8 mouse cellular contexts compared by ENCODE assay signal in the genomic region with DNA sequence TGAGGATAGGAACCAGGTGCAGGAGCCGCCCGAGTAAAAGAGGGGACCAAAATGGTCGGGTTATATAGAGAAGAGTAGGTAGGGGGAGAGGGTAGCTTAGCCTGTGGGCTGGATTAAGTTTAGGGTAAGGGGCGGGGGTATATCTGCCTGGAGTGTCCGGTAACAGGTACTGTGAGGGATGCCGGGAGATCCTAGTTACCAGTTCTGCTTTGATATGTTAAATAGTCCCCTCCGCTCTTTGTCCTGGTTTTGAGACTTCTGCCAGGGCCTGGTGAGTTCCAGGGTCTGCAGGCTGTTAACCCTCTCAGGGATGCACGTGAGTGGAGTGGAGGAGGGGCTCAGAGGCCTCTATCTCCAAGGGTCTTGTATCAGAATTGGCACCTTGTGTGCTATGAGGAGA. TPM values are rescaled to one million over a fixed set of nuclear protein-coding genes. Genes with fewer than 3 reads are reported as not detected.
DNase-seq lines count a peak whose midpoint lies in the region; ATAC-seq and TF ChIP-seq lines count a peak whose summit lies in the region.

No protein-coding gene starts in this region.

- peak overlapping the region; percentile 95 for H3K9ac ChIP-seq in heart, embryonic 13.5 days
- H3K9ac ChIP-seq in forebrain, postnatal 0 days: 0 out of 2 replicates have a peak overlapping the region, but pooled peaks have one; percentile 67

- H3K27ac ChIP-seq in heart, embryonic 13.5 days (replicated peaks): peak overlapping the region; percentile 97
- H3K27ac ChIP-seq in forebrain, postnatal 0 days (ENCODE audit: low read depth, low read length): no peak overlapping the region
- peak overlapping the region; percentile 100 for H3K27ac ChIP-seq in midbrain, embryonic 10.5 days (replicated peaks)

- no peaks in the 10 kb centered on the region for H3K9me3 ChIP-seq in heart, embryonic 13.5 days
- no peaks in the 10 kb centered on the region for H3K9me3 ChIP-seq in G1E (replicated peaks)
- no peaks in the 10 kb centered on the region for H3K9me3 ChIP-seq in forebrain, postnatal 0 days (ENCODE audit: low read length)
- no peaks in the 10 kb centered on the region for H3K9me3 ChIP-seq in midbrain, embryonic 10.5 days (replicated peaks)

- 31% methylated on average over 8 of the region's 8 CpGs for WGBS in heart, embryonic 13.5 days
- WGBS in forebrain, postnatal 0 days: 7% methylated on average over 8 of the region's 8 CpGs
- WGBS in midbrain, embryonic 10.5 days: 5% methylated on average over 8 of the region's 8 CpGs

- no peak for ATAC-seq in heart, embryonic 13.5 days (ENCODE audit: extremely low read depth, insufficient number of reproducible peaks, low FRiP score, low TSS enrichment)
- no peak for ATAC-seq in G1E (ENCODE audit: extremely low read depth, insufficient number of reproducible peaks, low FRiP score, poor library complexity, severe bottlenecking)
- ATAC-seq in forebrain, postnatal 0 days: no peak

- H3K4me2 ChIP-seq in heart, embryonic 13.5 days: peak overlapping the region; percentile 88
- peak overlapping the region; percentile 87 for H3K4me2 ChIP-seq in forebrain, postnatal 0 days (ENCODE audit: low read depth)

- H3K36me3 ChIP-seq in heart, embryonic 13.5 days: peaks cover 39% of the 10 kb centered on the region
- peaks cover 57% of the 10 kb centered on the region for H3K36me3 ChIP-seq in G1E (replicated peaks)
- peaks cover 8% of the 10 kb centered on the region for H3K36me3 ChIP-seq in forebrain, postnatal 0 days (ENCODE audit: insufficient read depth)
- H3K36me3 ChIP-seq in midbrain, embryonic 10.5 days: peaks cover 49% of the 10 kb centered on the region

- peaks cover 64% of the 10 kb centered on the region for H3K4me1 ChIP-seq in heart, embryonic 13.5 days
- peaks cover 69% of the 10 kb centered on the region for H3K4me1 ChIP-seq in G1E (ENCODE audit: insufficient read depth, low read depth, low read length)
- peaks cover 5% of the 10 kb centered on the region; the same call in 1 of the 2 replicates for H3K4me1 ChIP-seq in forebrain, postnatal 0 days (ENCODE audit: insufficient read depth)
- peaks cover 62% of the 10 kb centered on the region for H3K4me1 ChIP-seq in midbrain, embryonic 10.5 days

- H3K27me3 ChIP-seq in heart, embryonic 13.5 days (replicated peaks): peaks cover 10% of the 10 kb centered on the region
- no peaks in the 10 kb centered on the region for H3K27me3 ChIP-seq in G1E (ENCODE audit: insufficient read depth, low read length)
- peaks cover 12% of the 10 kb centered on the region for H3K27me3 ChIP-seq in forebrain, postnatal 0 days (ENCODE audit: insufficient read depth, low read length)
- H3K27me3 ChIP-seq in midbrain, embryonic 10.5 days (ENCODE audit: low read depth, poor library complexity, severe bottlenecking): peaks cover 24% of the 10 kb centered on the region

- no peak for TF ChIP-seq CTCF in G1E (IDR thresholded peaks at IDR 0.05; ENCODE audit: low read depth, low read length)
- no peak for TF ChIP-seq CTCF in forebrain, postnatal 0 days (IDR thresholded peaks at IDR 0.05; ENCODE audit: low read depth)

- no peak for DNase-seq in heart, adult 8-10 months (ENCODE audit: low spot score)
- no peak for DNase-seq in G1E (ENCODE audit: low spot score)
- DNase-seq in forebrain, postnatal 0 days: no peak
- DNase-seq in midbrain, embryonic 10.5 days (ENCODE audit: low spot score): peak; percentile 59
- no peak for DNase-seq in adrenal gland, postnatal 10 days
- DNase-seq in gastrocnemius, postnatal 25 days: no peak
- no peak for DNase-seq in gastrocnemius, adult 18-20 months (ENCODE audit: low spot score)

- peak overlapping the region; percentile 94 for H3K4me3 ChIP-seq in heart, embryonic 13.5 days
- H3K4me3 ChIP-seq in G1E (ENCODE audit: low read depth, low read length): peak overlapping the region; percentile 79
- peak overlapping the region; percentile 96 for H3K4me3 ChIP-seq in forebrain, postnatal 0 days (ENCODE audit: low read depth, low read length)
- H3K4me3 ChIP-seq in midbrain, embryonic 10.5 days: peak overlapping the region; percentile 96

RNA-seq across cellular contexts. Expression of a gene that starts 3.3 kb away (rescaled TPM):
- 9.8 and 10.7 TPM in 2 replicates for polyA plus RNA-seq in heart, embryonic 13.5 days (2015; fragmentation: Nextera tagmentation; extraction: Ambion mirVana)
- 10 to 100 TPM; 11.4 to 12.5 (median 11.9) TPM for total RNA-seq in heart, adult 8-10 months (2022)
- total RNA-seq in G1E (2014; fragmentation: Nextera tagmentation) (205 and 239 TPM in 2 replicates), G1E (2017) (106 and 117 TPM in 2 replicates)
- 443 and 525 TPM in 2 replicates for polyA plus RNA-seq in G1E (2012)
- total RNA-seq in forebrain, postnatal 0 days (2014; rRNA removed): 55.2 and 62.3 TPM in 2 replicates
- 20.3 and 20.8 TPM in 2 replicates for polyA plus RNA-seq in forebrain, postnatal 0 days (2015; fragmentation: Nextera tagmentation; extraction: Ambion mirVana)
- 32.6 and 35.2 TPM in 2 replicates for polyA plus RNA-seq in midbrain, embryonic 10.5 days (2016; fragmentation: Nextera tagmentation; extraction: Ambion mirVana)
- 10 to 100 TPM; 69.2 to 74.3 TPM for total RNA-seq in adrenal gland, postnatal 10 days (2021)
- total RNA-seq in gastrocnemius, postnatal 25 days (2021): 1 to 10 TPM; 8.4 to 9.8 TPM
- 1 to 10 TPM; 7.2 to 8.9 TPM for total RNA-seq in gastrocnemius, adult 18-20 months (2021)

RNA-seq across cellular contexts. Expression of a gene that starts 37.8 kb away (rescaled TPM):
- 15.3 and 18.2 TPM in 2 replicates for polyA plus RNA-seq in heart, embryonic 13.5 days (2015; fragmentation: Nextera tagmentation; extraction: Ambion mirVana)
- 10 to 100 TPM; 59.6 to 80.5 (median 71.9) TPM for total RNA-seq in heart, adult 8-10 months (2022)
- total RNA-seq in G1E (2014; fragmentation: Nextera tagmentation) (19.4 and 25.0 TPM in 2 replicates), G1E (2017) (24.7 and 27.4 TPM in 2 replicates)
- polyA plus RNA-seq in G1E (2012): 32.6 and 43.4 TPM in 2 replicates
- 52.5 and 59.0 TPM in 2 replicates for total RNA-seq in forebrain, postnatal 0 days (2014; rRNA removed)
- polyA plus RNA-seq in forebrain, postnatal 0 days (2015; fragmentation: Nextera tagmentation; extraction: Ambion mirVana): 13.8 and 16.5 TPM in 2 replicates
- 25.1 and 32.4 TPM in 2 replicates for polyA plus RNA-seq in midbrain, embryonic 10.5 days (2016; fragmentation: Nextera tagmentation; extraction: Ambion mirVana)
- 10 to 100 TPM; 17.5 to 25.7 TPM for total RNA-seq in adrenal gland, postnatal 10 days (2021)
- total RNA-seq in gastrocnemius, postnatal 25 days (2021): 10 to 100 TPM; 36.2 to 51.3 TPM
- total RNA-seq in gastrocnemius, adult 18-20 months (2021): 10 to 100 TPM; 53.2 to 68.6 TPM

RNA-seq across cellular contexts. Expression of a gene that starts 38.8 kb away (rescaled TPM):
- polyA plus RNA-seq in heart, embryonic 13.5 days (2015; fragmentation: Nextera tagmentation; extraction: Ambion mirVana): not detected in 2 replicates
- total RNA-seq in heart, adult 8-10 months (2022): not detected
- total RNA-seq in G1E (2014; fragmentation: Nextera tagmentation) (not detected in 2 replicates), G1E (2017) (not detected in 2 replicates)
- polyA plus RNA-seq in G1E (2012): not detected in 2 replicates
- 0.08 TPM in 1 of 2 replicates, not detected in the other for total RNA-seq in forebrain, postnatal 0 days (2014; rRNA removed)
- polyA plus RNA-seq in forebrain, postnatal 0 days (2015; fragmentation: Nextera tagmentation; extraction: Ambion mirVana): 0.11 and 0.18 TPM in 2 replicates
- 0.05 TPM in 1 of 2 replicates, not detected in the other for polyA plus RNA-seq in midbrain, embryonic 10.5 days (2016; fragmentation: Nextera tagmentation; extraction: Ambion mirVana)
- total RNA-seq in adrenal gland, postnatal 10 days (2021): under 1 TPM in 1 of 2 experiments, not detected in 1; 0.55 TPM
- not detected for total RNA-seq in gastrocnemius, postnatal 25 days (2021)
- total RNA-seq in gastrocnemius, adult 18-20 months (2021): not detected
